Mouse (Mus musculus) forebrain, embryonic 10.5 days (tissue): Measurements from ENCODE around the gene Ctnnd1. TPM values are rescaled to one million over a fixed set of nuclear protein-coding genes. Genes with fewer than 3 reads are reported as not detected.

Source experiments
- DNase-seq: peaks from one replicate; pipeline ENCODE4 v3.0.0-alpha.2; 2017; ENCODE audit warnings: low spot score; ENCODE audit errors: extremely low spot score
- H3K27ac ChIP-seq: fragments of 300-500 bp; sonication (generic); 2 replicates; pipeline ENCODE4 v1.5.1; 2016; ENCODE audit warnings: mild to moderate bottlenecking
- H3K27me3 ChIP-seq: fragments of 300-500 bp; sonication (generic); 2 replicates; pipeline ENCODE4 v1.6.1; 2016; ENCODE audit warnings: mild to moderate bottlenecking; ENCODE audit not compliant: poor library complexity, severe bottlenecking
- H3K36me3 ChIP-seq: fragments of 300-500 bp; sonication (generic); replicated peaks from 2 replicates; pipeline ENCODE4 v1.6.1; 2016; ENCODE audit warnings: mild to moderate bottlenecking, moderate library complexity
- H3K4me1 ChIP-seq: fragments of 300-500 bp; sonication (generic); 2 replicates; pipeline ENCODE4 v1.6.1; 2016
- H3K4me3 ChIP-seq: fragments of 300-500 bp; sonication (generic); 2 replicates; pipeline ENCODE4 v1.5.1; 2016; ENCODE audit warnings: mild to moderate bottlenecking, moderate library complexity
- H3K9me3 ChIP-seq: fragments of 300-500 bp; sonication (generic); 2 replicates; pipeline ENCODE4 v1.6.1; 2016; ENCODE audit warnings: mild to moderate bottlenecking, moderate library complexity
- WGBS: fragments of 180-500 bp; shearing (Covaris S2); methylation state at CpG from one replicate; pipeline ENCODE4 v1.1.7; 2016; 5-methylcytosine and 5-hydroxymethylcytosine counted together
- polyA plus RNA-seq: library from polyadenylated mRNA; unstranded; fragments of >200 nt; fragmentation: Nextera tagmentation; extraction: Ambion mirVana; gene quantifications from 2 replicates; pipeline ENCODE4 v1.2.1, GENCODE M21; 2016

The Ctnnd1 gene
- polyA plus RNA-seq, 1 experiment from 2014 or later, result 43.9 TPM

DNA sequence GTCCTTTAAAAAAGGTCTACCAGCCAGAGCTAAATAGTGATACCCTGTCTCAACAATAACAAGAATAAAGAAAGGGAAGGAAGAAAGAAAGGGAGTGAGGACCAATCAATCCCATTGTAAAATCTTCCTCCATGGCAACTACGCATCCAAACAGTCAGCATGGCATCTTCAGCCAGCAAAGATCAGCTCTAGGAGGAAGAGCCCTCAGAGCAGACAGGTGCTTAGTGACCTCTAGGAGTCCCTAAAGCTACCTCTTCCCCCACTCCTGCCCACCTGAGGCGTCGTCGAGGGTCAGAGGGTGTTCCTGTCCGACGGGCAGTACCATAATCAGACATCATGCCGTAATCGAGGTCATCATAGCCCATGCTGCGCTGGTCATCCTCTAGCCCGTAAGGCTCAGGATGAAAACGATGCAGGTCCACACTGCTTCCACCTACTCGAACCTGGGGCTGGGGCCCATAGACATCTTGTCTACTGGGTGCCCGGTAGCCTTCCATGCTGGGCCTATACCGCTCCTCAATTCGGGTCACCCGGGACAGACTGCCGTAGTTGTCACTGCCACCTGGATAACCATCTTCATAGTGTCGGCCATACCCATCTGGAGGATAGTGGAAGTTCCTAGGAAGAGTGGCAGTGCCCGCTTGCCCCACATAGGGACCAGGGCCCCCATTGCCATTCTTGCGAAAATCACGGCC is 30.8 kb downstream of the Ctnnd1 start:
- H3K4me1 ChIP-seq, result no peaks in the 10 kb centered on the region; the same call in 1 of the 2 replicates
- DNase-seq, result no peak
- no peaks in the 10 kb centered on the region for H3K27me3 ChIP-seq
- WGBS, result 92% methylated on average over 21 of the region's 21 CpGs
- H3K27ac ChIP-seq, result no peak overlapping the region
- H3K4me3 ChIP-seq, result no peak overlapping the region
- no peaks in the 10 kb centered on the region for H3K9me3 ChIP-seq
- H3K36me3 ChIP-seq, result peaks cover 71% of the 10 kb centered on the region

DNA sequence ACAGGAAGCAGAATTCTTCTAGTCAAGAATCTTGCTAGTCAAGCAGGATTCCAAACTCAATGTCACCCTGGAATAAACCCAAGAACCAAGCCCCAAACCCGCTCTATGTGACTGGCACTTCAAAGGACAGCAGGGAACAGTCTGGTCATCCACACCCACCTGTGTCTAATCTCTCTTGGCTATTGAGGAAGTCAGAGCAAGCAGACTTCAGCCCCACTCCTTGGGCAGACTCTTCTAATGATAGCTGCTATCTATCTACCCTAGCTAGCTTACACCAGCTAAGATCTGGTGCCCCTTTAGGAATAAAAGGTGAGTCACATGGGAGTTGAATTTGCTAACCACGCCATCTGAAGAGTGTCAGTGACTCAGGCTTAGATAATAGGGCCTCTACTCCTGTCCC is 31.7 kb downstream of the Ctnnd1 start:
- WGBS, result 91% methylated on average over 2 of the region's 2 CpGs

DNA sequence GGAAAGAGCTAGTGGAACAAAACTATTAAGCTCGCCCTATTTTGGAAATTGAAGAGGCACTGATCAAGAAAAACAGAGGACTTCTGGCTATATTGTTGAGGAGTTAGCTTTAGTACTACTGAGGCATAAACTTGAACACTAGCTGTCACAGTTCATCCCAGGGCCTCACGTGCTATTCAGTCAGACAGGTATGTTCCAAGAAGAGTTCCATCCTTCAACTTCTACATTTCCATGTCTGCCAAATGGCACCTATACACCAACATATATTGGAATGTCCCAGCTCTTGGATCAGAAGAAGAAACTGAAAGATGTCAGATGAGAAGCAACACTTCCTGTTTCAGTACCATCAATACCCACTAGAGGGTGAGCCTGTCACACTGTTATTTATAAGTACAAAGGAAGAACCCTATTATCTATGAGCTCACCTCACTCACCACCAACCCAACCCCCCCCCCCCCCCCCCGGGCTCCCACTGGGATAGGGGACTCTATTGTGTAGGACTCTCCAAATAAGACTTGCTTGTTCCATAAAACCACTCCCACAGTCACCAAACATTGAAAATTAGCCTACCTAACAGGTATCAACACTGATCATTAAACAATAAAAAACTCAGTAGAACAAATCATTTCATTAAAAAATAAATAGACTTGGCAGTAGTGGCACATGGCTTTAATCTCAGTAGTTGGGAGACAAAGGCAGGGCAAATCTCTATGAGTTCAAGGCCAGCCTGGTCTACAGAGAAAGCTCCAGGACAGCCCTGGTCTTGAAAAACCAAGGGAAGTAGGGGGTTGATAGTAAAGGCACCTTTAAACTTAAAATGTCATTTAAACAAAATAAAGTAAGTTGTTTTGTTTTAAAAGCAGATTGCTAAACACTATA is 32.7 kb downstream of the Ctnnd1 start:
- H3K9me3 ChIP-seq, result no peaks in the 10 kb centered on the region
- H3K27me3 ChIP-seq, result no peaks in the 10 kb centered on the region
- no peak overlapping the region for H3K4me3 ChIP-seq
- no peak for DNase-seq
- peaks cover 80% of the 10 kb centered on the region for H3K36me3 ChIP-seq
- H3K27ac ChIP-seq, result no peak overlapping the region
- WGBS, result 81% methylated on average over 3 of the region's 3 CpGs
- no peaks in the 10 kb centered on the region for H3K4me1 ChIP-seq

More for the DNA sequence above, 31.7 kb downstream of the Ctnnd1 start:
- Histone ChIP-seq H3K9me3 (no peaks in the 10 kb centered on the region), H3K27ac (no peak overlapping the region), H3K4me1 (no peaks in the 10 kb centered on the region), H3K4me3 (no peak overlapping the region), H3K36me3 (peaks cover 71% of the 10 kb centered on the region), H3K27me3 (no peaks in the 10 kb centered on the region)
- no peak for DNase-seq

DNA sequence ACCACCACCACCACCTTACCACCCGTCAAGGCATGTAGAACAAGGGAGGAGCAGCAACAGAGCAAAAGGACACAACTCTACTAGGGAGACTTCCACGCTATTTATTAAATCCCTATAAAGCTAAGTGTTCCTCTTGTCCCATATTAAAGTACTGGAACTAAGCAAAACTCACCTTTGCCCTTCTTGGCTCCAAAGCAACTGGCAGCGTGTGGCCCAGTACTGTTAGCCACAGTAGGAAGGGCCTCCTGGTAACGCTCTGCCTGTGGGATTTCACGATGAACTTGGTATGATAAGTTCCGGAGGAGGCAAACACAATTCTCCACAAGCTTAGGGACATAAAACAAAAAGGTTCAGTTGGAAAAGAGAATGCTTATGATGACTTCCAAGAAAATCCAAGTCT is 37.8 kb downstream of the Ctnnd1 start:
- WGBS, result 91% methylated on average over 6 of the region's 6 CpGs
- peaks cover 99% of the 10 kb centered on the region for H3K36me3 ChIP-seq
- no peaks in the 10 kb centered on the region for H3K27me3 ChIP-seq
- no peak overlapping the region for H3K27ac ChIP-seq
- H3K4me1 ChIP-seq, result no peaks in the 10 kb centered on the region
- DNase-seq, result no peak
- H3K4me3 ChIP-seq, result no peak overlapping the region
- H3K9me3 ChIP-seq, result no peaks in the 10 kb centered on the region

DNA sequence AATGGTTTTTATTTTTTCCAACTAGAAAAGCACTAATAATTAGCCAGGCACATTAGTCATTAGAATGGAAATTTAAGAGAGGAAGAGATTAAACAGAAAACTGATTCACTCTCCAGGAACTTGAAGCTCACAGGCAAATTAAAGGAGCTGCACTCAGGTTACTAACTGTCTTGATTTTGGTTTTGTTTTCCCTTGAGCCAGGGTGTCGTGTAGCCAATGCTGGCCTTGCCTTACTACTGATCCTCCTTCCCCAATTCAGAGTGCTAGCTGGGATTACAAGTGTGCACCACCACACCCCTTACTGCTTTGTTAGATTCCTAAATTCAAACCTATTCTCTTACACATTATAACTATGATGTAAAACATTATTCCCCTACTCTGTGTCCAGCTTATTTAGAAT is 42.7 kb downstream of the Ctnnd1 start:
- H3K36me3 ChIP-seq, result peaks cover 100% of the 10 kb centered on the region
- WGBS, result 88% methylated on average over 1 of the region's 1 CpGs

DNA sequence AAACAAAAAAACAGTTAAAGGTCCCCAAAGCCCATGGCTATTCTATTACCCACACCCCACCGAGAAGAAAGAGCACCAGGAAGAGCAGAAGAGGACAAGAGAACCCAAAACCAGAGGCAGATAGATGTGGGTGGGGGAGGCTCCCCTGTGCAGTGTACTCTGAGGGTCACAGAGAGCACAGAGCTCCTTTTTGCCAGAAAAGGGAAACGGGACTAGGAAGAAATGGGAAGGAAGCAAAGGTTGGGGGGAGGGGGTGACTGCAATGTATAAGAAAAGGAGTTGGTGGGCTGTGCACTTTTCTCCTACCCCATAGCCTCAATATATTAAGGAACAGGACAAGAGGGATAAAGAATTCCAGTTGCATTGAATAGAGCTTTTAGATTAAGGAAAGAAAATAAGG is 49.6 kb downstream of the Ctnnd1 start:
- Histone ChIP-seq H3K4me3 (no peak overlapping the region), H3K9me3 (no peaks in the 10 kb centered on the region), H3K27me3 (no peaks in the 10 kb centered on the region), H3K36me3 (peaks cover 91% of the 10 kb centered on the region), H3K4me1 (no peaks in the 10 kb centered on the region), H3K27ac (no peak overlapping the region)
- 77% methylated on average over 2 of the region's 2 CpGs for WGBS
- DNase-seq, result no peak

More for the DNA sequence above, 42.7 kb downstream of the Ctnnd1 start:
- DNase-seq, result no peak
- Histone ChIP-seq H3K27me3 (no peaks in the 10 kb centered on the region), H3K4me3 (no peak overlapping the region), H3K9me3 (no peaks in the 10 kb centered on the region), H3K27ac (no peak overlapping the region), H3K4me1 (no peaks in the 10 kb centered on the region)

DNA sequence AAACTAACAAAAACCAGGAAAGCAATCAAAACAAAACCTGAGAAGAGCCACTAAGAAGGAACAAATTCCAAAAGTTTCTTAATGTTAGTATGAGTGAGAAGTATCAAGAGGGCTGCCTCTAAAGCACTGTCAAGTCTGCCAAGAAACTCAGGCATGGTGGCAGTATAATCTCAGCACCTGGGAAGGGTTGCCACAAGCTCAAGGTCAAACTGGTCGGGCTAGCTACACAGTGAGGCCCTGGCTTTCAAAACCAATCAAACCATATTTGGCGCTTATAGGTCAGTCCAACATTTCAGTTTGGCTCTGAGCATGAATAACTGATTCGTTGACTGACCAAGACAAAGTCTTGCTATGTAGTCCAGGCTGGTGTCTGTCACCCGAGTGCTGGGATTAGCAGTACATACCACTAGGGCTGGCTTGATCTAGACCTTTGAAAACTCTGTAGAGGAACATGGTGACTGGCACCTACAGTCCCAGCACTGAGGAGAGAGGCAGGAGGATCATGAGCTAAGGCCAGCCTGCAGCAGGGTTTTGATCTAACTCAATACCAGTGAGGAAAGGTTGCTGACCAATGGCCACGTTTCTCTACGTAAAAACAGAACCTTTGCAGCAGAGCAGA is 51.2 kb downstream of the Ctnnd1 start:
- H3K27ac ChIP-seq, result no peak overlapping the region
- no peaks in the 10 kb centered on the region for H3K27me3 ChIP-seq
- H3K9me3 ChIP-seq, result no peaks in the 10 kb centered on the region
- no peak for DNase-seq
- WGBS, result 93% methylated on average over 6 of the region's 6 CpGs
- H3K36me3 ChIP-seq, result peaks cover 81% of the 10 kb centered on the region
- H3K4me3 ChIP-seq, result no peak overlapping the region
- no peaks in the 10 kb centered on the region for H3K4me1 ChIP-seq

DNA sequence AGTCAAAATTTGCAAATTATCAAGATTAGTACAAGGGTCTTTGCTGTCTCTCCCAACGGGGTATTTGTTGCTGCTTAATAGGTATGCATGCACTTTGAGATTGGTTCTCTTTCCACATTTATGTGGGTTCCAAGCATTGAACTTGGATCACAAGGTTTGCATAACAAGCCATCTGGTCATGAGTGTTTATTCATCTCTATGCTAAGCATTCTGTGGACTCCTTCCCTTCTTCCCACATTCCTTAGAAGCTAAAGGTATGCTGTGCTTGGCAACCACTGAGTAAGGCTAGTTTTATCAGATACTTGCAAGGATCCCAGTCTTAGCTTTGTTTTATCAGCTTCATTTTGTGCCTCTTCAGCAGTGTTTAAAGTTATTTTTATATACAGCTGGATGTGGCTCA is 53.4 kb downstream of the Ctnnd1 start:
- Histone ChIP-seq H3K9me3 (no peaks in the 10 kb centered on the region), H3K4me1 (no peaks in the 10 kb centered on the region), H3K4me3 (no peak overlapping the region), H3K36me3 (peaks cover 71% of the 10 kb centered on the region), H3K27me3 (no peaks in the 10 kb centered on the region), H3K27ac (no peak overlapping the region)
- no peak for DNase-seq
- WGBS, result 95% methylated on average over 1 of the region's 1 CpGs

DNA sequence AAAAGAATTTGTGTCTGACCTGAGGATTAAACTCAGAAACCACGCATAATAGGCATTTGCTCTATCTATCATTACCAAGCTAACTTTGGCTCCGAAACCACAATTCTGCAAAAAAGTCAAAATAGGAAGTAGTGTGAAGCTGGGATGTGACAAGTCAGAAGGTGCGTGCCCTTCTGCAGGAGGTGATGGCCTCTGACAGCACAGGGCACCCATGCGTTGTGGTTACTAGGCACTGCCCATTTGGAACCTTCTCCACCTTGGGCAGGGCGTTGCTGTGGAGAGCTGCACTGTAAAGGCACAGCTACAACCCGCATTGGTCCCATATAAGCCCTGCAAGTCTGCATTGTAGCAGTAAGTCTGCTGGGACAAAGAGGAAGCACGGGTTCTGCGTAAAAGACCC is 57.8 kb downstream of the Ctnnd1 start:
- H3K4me3 ChIP-seq, result no peak overlapping the region
- no peaks in the 10 kb centered on the region for H3K27me3 ChIP-seq
- H3K36me3 ChIP-seq, result peaks cover 74% of the 10 kb centered on the region
- no peak for DNase-seq
- H3K4me1 ChIP-seq, result no peaks in the 10 kb centered on the region
- H3K27ac ChIP-seq, result no peak overlapping the region
- 91% methylated on average over 8 of the region's 8 CpGs for WGBS
- peaks cover 12% of the 10 kb centered on the region for H3K9me3 ChIP-seq

DNA sequence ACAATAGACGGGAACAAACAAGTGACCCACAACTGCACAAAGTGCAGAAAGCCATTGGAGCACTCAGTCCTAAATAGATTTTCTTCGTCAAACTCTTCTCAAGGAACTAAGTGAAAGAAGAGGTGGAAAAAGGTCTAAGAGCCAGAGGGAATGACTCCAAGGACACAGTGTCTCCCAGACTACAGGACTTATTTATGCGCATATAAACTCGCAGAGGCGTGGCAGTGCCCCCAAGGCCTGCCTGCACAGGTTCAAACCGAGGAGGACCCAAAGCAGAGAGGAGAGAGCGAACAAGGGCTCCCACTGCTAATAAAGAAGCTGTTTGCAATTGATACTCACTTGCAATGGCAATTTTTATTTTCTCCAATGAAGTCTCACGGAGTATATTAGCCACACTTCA is 64.9 kb downstream of the Ctnnd1 start:
- H3K36me3 ChIP-seq, result peaks cover 52% of the 10 kb centered on the region
- 89% methylated on average over 8 of the region's 8 CpGs for WGBS
- H3K9me3 ChIP-seq, result peaks cover 12% of the 10 kb centered on the region

DNA sequence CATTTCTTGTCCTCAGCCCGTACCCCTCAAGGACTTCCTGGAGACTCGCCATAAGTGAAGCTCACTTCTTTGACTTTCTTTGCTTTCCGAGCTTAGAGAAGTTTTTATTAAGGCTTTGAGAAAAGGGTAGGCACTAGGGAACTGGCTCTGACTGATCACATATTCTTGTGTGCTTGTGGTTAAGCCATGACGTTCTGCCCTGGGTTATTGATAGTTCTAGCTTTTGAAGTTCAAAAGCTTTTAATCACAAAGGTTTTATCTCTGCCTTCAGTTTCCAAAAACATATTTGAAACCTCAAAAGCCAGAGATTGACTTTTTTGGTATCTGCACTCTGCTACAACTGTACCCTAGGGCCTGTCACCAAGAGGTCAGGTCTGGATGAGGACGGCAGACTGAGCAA is 68.3 kb downstream of the Ctnnd1 start:
- Histone ChIP-seq H3K36me3 (peaks cover 26% of the 10 kb centered on the region), H3K27ac (no peak overlapping the region), H3K27me3 (no peaks in the 10 kb centered on the region), H3K9me3 (no peaks in the 10 kb centered on the region), H3K4me1 (no peaks in the 10 kb centered on the region), H3K4me3 (no peak overlapping the region)
- 88% methylated on average over 5 of the region's 5 CpGs for WGBS
- DNase-seq, result no peak

More for the DNA sequence above, 64.9 kb downstream of the Ctnnd1 start:
- Histone ChIP-seq H3K4me3 (no peak overlapping the region), H3K27ac (no peak overlapping the region), H3K4me1 (no peaks in the 10 kb centered on the region), H3K27me3 (no peaks in the 10 kb centered on the region)
- DNase-seq, result no peak

DNA sequence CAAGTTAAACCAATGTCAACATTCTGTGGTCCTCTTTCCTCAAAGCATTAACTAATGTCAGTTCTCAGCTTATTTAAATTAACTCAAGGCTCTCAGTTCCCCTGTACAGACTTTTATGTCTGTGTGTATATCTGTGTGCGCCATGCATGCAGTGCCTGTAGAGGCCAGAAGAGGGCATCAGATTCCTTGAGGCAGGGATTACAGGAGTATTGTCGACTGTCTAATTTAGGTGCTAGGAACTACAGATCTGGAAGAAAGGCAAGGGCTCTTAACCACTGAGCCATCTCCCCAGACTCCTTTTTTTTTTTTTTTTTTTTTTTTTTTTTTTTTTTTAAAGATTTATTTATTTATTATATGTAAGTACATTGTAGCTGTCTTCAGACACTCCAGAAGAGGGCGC is 69.4 kb downstream of the Ctnnd1 start:
- no peak overlapping the region for H3K4me3 ChIP-seq
- DNase-seq, result no peak
- no peaks in the 10 kb centered on the region for H3K9me3 ChIP-seq
- 87% methylated on average over 2 of the region's 3 CpGs for WGBS
- peaks cover 20% of the 10 kb centered on the region for H3K36me3 ChIP-seq
- no peak overlapping the region for H3K27ac ChIP-seq
- H3K4me1 ChIP-seq, result no peaks in the 10 kb centered on the region
- no peaks in the 10 kb centered on the region for H3K27me3 ChIP-seq

DNA sequence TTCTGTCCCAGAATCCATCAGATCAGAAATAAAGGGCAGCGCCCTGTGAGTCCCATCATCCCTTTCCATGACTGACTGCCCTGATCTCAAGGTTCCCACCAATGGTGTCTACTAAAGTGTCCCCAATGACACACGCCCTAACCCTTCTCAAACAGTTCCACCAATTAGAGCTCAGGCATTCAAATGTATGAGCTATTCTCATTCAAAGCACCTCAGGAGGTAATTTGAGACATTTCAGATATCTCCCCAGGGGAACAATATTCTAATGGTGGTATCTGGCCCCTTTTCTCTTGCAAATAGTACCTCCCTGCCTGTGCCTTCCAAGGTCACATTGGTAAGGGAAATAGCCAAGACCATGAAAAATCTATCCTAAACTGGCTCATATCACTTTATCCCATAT is 71.3 kb downstream of the Ctnnd1 start:
- Histone ChIP-seq H3K36me3 (peaks cover 11% of the 10 kb centered on the region), H3K27ac (no peak overlapping the region), H3K9me3 (no peaks in the 10 kb centered on the region), H3K4me3 (no peak overlapping the region), H3K4me1 (no peaks in the 10 kb centered on the region), H3K27me3 (no peaks in the 10 kb centered on the region)
- no peak for DNase-seq
- WGBS, result 84% methylated on average over 2 of the region's 2 CpGs
